Mouse (Mus musculus) fat pad, adult 2 months (tissue): ENCODE measurements around the gene Gjb4.

Experiments
- DNase-seq: peaks from one replicate; pipeline ENCODE4 v3.0.0-alpha.2; 2011; ENCODE audit warnings: low read depth, low spot score; ENCODE audit errors: extremely low read depth

Gjb4 gene

DNA sequence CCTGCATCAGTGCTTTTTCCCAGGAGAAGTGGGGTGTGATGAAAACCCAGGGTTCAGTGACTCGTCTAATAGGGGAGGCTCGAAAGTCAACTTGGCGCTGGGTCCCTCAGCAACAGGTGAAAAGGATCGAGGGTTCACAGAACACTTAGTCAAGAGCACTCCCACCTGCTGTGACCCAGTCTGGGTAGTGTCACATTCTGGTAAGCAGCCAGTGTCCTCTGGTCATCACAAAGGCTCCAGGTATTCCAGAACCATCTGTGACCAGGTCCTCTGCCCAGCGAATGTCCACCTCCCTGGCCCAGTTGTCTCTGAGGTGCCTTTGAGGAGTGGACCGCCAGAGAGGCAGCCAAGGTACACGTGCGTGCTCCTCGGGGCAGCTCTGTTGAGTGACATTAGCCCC is 42.3 kb downstream of the Gjb4 start:
- DNase-seq: no peak

- DNase-seq: no peak
These were observed 47.0 kb downstream of the Gjb4 start for GRCm38 (mm10) chr4:127306915-127307314.

GRCm38 (mm10) chr4:127303796-127304195 is 50.1 kb downstream of the Gjb4 start:
- DNase-seq: no peak
